In genomic region chr13:20300626-20301025, GRCm38 (mm10) we compare ENCODE assay signal across 24 mouse cellular contexts.
DNase-seq lines count a peak whose midpoint lies in the region; ATAC-seq and TF ChIP-seq lines count a peak whose summit lies in the region.
"Had no signal": no experiment of that assay in that cellular context is flagged by ENCODE, and none has a peak within 500 bp of the region (broad histone marks: within the 10 kb centered on the region; RNA-seq: fewer than 3 reads in every experiment).

No protein-coding gene starts in this region.

- H3K27me3 ChIP-seq in intestine, embryonic 14.5 days (replicated peaks; ENCODE audit: control insufficient read depth, insufficient read depth, low read length), result no peaks in the 10 kb centered on the region
- no peaks in the 10 kb centered on the region for H3K27me3 ChIP-seq in intestine, postnatal 0 days (replicated peaks; ENCODE audit: control insufficient read depth, insufficient read depth, low read length)
- H3K27me3 ChIP-seq in stomach, embryonic 16.5 days (ENCODE audit: control insufficient read depth, insufficient read depth, low read length), result no peaks in the 10 kb centered on the region
- H3K27me3 ChIP-seq: forebrain, embryonic 13.5 days; heart, embryonic 13.5 days had no signal

- H3K4me2 ChIP-seq in intestine, embryonic 14.5 days (ENCODE audit: low read length), result no peak overlapping the region
- H3K4me2 ChIP-seq in intestine, postnatal 0 days (replicated peaks; ENCODE audit: low read depth), result peak overlapping the region; percentile 30
- no peak overlapping the region for H3K4me2 ChIP-seq in stomach, embryonic 16.5 days (ENCODE audit: low read depth, low read length)
- H3K4me2 ChIP-seq: forebrain, embryonic 13.5 days; heart, embryonic 13.5 days; hindbrain, embryonic 14.5 days had no signal

- H3K9me3 ChIP-seq in intestine, embryonic 14.5 days (ENCODE audit: control insufficient read depth, low read length), result no peaks in the 10 kb centered on the region
- no peaks in the 10 kb centered on the region for H3K9me3 ChIP-seq in intestine, postnatal 0 days (ENCODE audit: control insufficient read depth)
- no peaks in the 10 kb centered on the region for H3K9me3 ChIP-seq in stomach, embryonic 16.5 days (replicated peaks; ENCODE audit: control insufficient read depth, low read length)
- H3K9me3 ChIP-seq: forebrain, embryonic 10.5 days; forebrain, embryonic 13.5 days; heart, embryonic 10.5 days; heart, embryonic 13.5 days had no signal

- 0 out of 2 replicates have a peak, but pooled peaks have one; percentile 14 for ATAC-seq in intestine, embryonic 14.5 days (replicated peaks; ENCODE audit: low FRiP score, low TSS enrichment, low read depth)
- ATAC-seq in intestine, postnatal 0 days, result peak; percentile 72
- peak; percentile 74; the same call in 1 of the 2 replicates for ATAC-seq in stomach, embryonic 16.5 days (ENCODE audit: insufficient read depth, low FRiP score)
- ATAC-seq: forebrain, embryonic 13.5 days; forebrain, embryonic 16.5 days; hindbrain, postnatal 0 days had no signal

- no peak overlapping the region for H3K9ac ChIP-seq in intestine, embryonic 14.5 days (ENCODE audit: low read length)
- no peak overlapping the region for H3K9ac ChIP-seq in intestine, postnatal 0 days (ENCODE audit: low read depth, low read length)
- H3K9ac ChIP-seq in stomach, embryonic 16.5 days (ENCODE audit: low read length), result no peak overlapping the region
- H3K9ac ChIP-seq: forebrain, embryonic 13.5 days; heart, embryonic 13.5 days; hindbrain, embryonic 14.5 days had no signal

- TF ChIP-seq CTCF in intestine, postnatal 0 days (IDR thresholded peaks at IDR 0.05; ENCODE audit: low read depth), result no peak

- H3K36me3 ChIP-seq in intestine, embryonic 14.5 days (ENCODE audit: control insufficient read depth, insufficient read depth, low read length), result no peaks in the 10 kb centered on the region
- H3K36me3 ChIP-seq in intestine, postnatal 0 days (ENCODE audit: control insufficient read depth, insufficient read depth), result no peaks in the 10 kb centered on the region
- H3K36me3 ChIP-seq in stomach, embryonic 16.5 days (ENCODE audit: control insufficient read depth, insufficient read depth, low read length), result no peaks in the 10 kb centered on the region
- H3K36me3 ChIP-seq: forebrain, embryonic 10.5 days; heart, embryonic 10.5 days; heart, embryonic 13.5 days had no signal

- WGBS in intestine, embryonic 14.5 days, result 83% methylated on average over 3 of the region's 3 CpGs
- 48% methylated on average over 3 of the region's 3 CpGs for whole genome bisulfite sequencing in intestine, postnatal 0 days
- WGBS in stomach, embryonic 16.5 days, result 60% methylated on average over 3 of the region's 3 CpGs

- no peaks in the 10 kb centered on the region for H3K4me1 ChIP-seq in intestine, embryonic 14.5 days (replicated peaks; ENCODE audit: control insufficient read depth, insufficient read depth, low read length)
- no peaks in the 10 kb centered on the region for H3K4me1 ChIP-seq in intestine, postnatal 0 days (replicated peaks; ENCODE audit: control insufficient read depth, insufficient read depth, low read length)
- no peaks in the 10 kb centered on the region for H3K4me1 ChIP-seq in stomach, embryonic 16.5 days (ENCODE audit: control insufficient read depth, insufficient read depth, low read length)
- H3K4me1 ChIP-seq: forebrain, embryonic 10.5 days; forebrain, embryonic 13.5 days had no signal

- H3K27ac ChIP-seq in intestine, embryonic 14.5 days (ENCODE audit: low read depth), result no peak overlapping the region
- no peak overlapping the region for H3K27ac ChIP-seq in intestine, postnatal 0 days (ENCODE audit: low read depth, low read length)
- no peak overlapping the region for H3K27ac ChIP-seq in stomach, embryonic 16.5 days (ENCODE audit: low read length)
- H3K27ac ChIP-seq: forebrain, embryonic 10.5 days; forebrain, embryonic 13.5 days; heart, adult 2 months; heart, embryonic 10.5 days; heart, embryonic 13.5 days; hindbrain, embryonic 14.5 days; hindbrain, postnatal 0 days had no signal

- no peak overlapping the region for H3K4me3 ChIP-seq in intestine, embryonic 14.5 days (ENCODE audit: low read depth, low read length)
- H3K4me3 ChIP-seq in intestine, postnatal 0 days (ENCODE audit: low read depth, low read length), result no peak overlapping the region
- H3K4me3 ChIP-seq in stomach, embryonic 16.5 days (replicated peaks; ENCODE audit: low read length), result no peak overlapping the region
- H3K4me3 ChIP-seq: forebrain, embryonic 10.5 days; forebrain, embryonic 13.5 days; heart, adult 2 months; heart, embryonic 10.5 days; heart, embryonic 13.5 days had no signal

- no peak for DNase-seq in intestine, embryonic 14.5 days (ENCODE audit: low spot score)
- DNase-seq in adrenal gland, adult 2 months, result no peak
- no peak for DNase-seq in urinary bladder, postnatal 36 days (ENCODE audit: low spot score in 2 of 2)
- no peak for DNase-seq in urinary bladder, postnatal 10 days (ENCODE audit: low spot score)
- DNase-seq: adrenal gland, adult 8-10 months; adrenal gland, postnatal 25 days; B cell, adult 2 months; cerebellum, adult 18-20 months; cerebellum, adult 9-10 months; cerebellum, postnatal 14 days; gastrocnemius, postnatal 10 days; gastrocnemius, postnatal 36 days; heart, adult 2 months; heart, postnatal 14 days; heart, postnatal 4 days had no signal

Comparison
In these comparisons a context has a peak if more than half of its experiments do, and no peak if none do; other contexts are left out.
1. ATAC-seq: peak in every context shown above with its lines; median percentile 74 in stomach, embryonic 16.5 days; 72 in intestine, postnatal 0 days; 14 in intestine, embryonic 14.5 days.